Mouse (Mus musculus) frontal cortex, postnatal 10 days (tissue): ENCODE data around the gene Sec24b.

Experiments used
- DNase-seq, 2 experiments: peaks; one replicate each; pipeline ENCODE4 v3.0.0; 2022; ENCODE audit warnings: low spot score in 2 of 2, mixed read lengths in 1 of 2

The Sec24b gene

DNA sequence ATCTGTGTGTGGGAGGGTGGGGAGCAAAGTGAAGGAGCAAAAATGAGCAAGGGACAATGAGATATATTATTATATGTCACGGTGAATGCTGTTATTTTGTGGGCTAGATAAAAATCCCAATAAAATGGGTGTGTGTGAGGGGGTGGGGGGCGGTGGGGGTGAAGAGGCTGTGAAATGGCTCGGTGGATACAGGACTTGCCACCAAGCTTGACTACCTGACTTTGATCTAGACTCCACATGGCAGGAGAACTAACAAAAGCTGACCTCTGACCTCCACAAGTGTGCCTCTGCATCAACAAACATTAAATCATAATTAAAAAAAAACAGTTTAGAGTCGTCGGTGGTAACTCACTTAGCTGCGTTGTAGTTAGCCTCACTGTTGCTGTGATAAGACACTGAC, 81.8 kb downstream of the Sec24b start:
- no peak for DNase-seq

DNA sequence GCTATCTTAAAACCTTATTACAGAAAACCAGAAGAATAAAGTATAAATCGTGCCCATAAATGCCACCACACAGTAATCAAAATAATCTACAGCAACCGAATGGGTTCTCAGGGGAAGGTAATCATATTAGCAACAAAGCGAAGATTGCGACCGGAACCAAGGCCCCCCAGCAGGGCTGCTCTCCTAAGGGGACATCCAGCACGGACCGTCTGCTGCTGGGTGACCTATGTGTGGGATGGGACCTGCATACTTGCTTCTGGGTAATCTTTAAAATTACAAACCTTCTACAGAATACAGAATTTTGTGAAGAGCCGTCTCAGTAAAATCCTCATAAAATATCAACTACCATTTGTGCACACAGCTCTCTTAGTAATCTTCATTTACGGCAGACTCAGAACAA, 82.6 kb downstream of the Sec24b start:
- no peak for DNase-seq

DNA sequence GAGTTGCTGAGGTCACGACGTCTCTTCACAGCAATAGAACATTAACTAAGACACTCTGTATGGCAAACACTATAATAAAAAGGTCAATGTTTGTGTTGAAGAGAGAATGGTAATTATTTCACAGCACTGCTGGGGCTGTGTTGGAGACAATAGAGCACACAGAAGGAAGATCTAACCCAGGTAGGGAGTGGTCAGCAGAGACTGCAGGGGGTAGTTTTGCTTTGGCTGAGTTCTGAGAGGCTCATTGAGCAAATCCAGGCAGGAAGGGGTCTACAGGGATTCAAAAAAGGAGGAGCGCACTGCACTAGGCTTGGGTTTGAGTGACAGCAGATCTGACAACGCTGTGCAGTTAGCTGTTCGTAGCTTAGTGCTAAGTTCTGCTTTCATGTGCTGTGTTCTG, 85.0 kb downstream of the Sec24b start:
- DNase-seq, result no peak

DNA sequence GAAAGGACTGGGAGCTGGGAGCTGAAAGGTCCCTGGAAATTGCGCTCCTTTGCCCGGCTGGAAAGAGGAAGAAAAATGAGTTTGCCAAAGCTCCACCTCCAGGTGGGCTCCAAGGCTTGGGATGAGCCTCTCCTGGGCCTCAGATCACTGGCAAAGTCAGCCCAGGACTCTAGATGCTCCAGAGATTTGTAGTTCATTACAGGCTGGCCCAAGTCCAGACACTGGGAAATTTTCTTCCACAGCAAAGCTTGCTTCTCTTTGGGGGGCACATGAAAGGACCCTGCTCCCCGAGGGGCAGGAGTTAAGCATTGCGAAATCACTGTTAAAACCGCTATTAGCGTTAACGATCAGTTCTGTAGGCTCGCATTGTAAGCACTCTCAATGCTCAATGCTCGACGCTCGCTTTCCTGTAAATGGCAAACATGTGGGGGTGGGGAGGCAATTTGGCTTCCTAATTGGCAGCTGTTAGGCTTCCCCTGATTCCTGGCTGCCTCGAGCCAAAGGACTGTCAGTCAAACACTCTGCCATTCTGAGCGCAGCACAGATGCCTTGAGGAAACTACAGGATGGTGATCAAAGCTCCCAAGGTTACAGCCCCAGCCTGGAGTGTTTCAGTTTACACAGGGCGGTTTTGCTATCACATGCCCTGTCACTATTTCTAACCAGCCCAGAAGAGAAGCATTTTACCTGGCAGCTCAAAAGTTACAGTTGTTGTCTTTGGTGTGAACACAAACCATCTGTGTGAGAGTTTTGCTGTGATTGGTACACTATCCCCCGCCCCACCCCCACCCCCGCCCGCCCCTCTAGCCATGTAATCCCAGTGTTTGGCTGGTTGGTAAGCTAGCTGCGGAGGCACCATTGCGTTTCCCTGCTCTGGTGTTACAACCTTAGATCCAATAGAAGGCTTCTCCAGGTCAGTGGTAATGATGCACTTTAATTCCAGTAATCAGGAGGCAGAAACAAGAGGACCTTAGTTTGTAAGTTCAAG, 90.5 kb downstream of the Sec24b start:
- no peak for DNase-seq

DNA sequence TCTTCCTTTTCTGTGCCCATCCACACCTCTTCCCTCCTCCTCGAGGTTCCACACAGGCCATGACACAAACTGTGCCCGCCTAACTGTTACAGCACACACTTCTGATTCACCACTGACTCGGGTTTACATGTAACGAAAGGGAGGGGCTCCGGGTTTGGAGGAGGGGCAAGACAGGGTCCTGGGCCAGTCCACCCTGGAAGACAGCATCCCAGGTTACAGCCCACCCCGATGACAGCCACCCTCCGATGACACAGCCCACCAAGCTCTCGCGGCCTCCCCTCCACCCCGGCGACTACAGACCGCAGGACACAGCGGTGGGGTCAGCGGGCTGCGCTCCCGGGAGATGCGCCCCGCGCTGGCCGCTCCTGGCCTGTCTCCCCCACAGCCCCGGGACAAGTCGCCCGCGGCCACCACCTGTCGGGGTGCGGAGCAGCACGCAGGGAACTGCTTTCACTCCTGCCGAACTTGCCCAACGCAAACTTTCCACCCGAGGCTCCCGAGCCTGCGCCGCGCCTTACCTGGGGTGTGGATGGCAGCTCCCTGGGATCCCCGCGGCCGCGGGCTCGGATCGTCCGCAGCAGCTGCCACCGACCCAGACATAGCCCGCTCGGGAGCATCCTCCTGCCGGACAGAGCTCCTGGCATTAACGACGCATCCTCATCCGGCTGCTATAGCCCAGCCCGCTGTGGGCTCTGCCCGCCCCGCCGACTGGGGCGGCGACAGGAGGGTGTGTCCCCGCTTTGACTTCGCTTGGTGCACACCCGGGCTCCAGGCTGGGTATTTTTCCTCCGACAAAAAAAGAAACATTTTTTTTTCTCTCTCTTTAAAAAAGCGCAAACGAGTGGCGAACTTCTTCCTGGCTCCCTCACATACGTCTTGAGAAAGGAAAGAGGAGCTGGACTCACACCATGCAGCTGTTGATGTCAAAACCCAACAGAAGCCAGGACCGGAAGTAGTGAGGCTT, 91.6 kb downstream of the Sec24b start, which contains the start of gene Mcub:
TSS of gene Mcub (minus strand) at position 775 of the 964 bp plus-strand sequence.
- no peak for DNase-seq

DNA sequence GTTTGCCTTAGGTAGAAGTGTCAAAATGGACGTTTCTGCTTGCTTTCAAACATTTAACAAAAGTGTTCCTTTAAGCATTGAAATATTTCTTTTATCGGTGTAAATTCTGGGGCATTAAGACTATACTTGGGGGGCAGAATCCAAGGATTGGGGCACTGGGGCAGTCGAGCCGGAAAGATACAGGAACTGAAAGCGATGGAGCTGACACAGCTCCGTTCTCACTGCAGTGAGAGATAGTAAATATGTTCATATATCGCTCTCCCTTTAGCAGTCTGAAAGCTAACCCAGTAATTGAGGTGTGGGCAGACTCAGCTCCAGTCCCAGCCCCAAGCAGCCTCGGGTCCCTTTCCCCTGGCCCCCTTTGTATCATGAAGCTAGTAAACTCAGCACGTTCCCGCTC, 92.3 kb downstream of the Sec24b start:
- DNase-seq, result no peak

DNA sequence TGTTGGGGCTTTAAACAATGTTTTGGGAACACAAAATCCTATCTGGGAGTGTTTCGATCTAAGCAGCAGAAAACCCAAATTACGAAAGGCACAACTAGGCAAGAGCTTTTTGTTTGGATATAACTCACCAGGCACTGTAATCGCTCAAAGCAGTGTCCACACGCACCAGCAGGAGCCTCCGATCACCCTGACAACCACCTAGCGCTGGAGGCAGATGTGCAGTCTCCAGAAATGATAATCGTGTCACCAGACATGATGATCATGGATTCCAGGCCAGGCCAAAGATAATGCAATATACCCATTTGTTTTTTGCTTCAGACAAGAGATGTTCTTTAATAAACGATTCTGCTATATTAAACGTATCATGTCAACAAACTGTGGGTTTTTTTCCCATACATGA, 93.5 kb downstream of the Sec24b start:
- DNase-seq, result no peak

DNA sequence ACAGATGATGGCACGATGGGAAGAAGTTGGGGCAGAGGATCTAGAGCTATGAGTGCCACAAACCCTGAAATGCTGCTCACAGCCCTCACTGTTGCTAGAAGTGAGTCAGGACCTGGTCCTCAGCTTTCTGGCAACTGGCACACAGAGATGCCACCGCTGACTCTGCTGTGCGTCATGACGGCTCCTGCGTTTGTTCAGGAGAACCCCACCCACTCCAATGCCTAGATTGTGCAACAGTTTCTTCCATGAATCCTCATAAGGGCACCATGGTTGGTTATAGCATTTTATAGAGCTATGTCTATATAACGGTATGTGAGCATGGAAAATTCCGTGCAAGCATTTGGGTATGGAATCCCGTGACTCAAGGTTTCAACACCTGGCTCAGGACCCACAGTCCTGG, 96.7 kb downstream of the Sec24b start:
- no peak for DNase-seq

DNA sequence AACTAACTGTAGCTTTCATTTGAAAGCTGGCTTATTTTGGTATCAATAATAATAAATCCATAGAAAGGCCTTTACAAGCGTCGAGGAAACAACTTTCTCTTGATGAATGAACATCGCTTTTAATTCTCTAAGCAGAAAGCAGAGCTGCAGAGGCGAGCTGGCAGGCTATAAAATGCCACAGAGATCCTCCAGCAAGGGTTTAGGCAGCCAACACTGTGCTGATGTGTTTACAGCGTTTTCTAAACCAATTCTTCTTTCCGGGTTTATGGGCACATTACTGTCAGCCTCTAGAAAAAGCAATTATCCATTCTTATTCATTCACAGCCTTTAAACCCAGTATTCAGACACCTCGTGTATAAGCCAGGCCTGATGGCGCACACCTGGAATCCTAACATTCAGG, 98.8 kb downstream of the Sec24b start:
- no peak for DNase-seq

DNA sequence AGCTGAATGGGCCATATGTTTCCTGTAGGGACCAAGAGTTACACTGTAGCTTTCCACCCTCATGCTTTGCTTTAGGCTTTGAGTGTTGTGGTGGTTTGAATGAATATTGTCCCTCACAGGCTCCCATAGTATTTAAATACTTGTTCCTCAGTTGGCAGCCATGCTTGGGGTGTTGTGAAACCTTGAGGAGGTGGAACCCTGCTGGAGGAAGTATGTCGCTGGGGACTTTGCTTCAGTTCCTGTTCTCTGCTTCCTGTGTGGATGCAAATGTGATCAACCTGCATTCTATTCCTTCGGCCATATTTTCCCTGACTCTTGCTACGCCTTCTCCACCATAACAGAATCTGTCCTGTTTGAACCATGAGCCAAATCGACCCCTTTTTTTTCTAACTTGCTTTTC, 108.1 kb downstream of the Sec24b start:
- DNase-seq, result no peak

DNA sequence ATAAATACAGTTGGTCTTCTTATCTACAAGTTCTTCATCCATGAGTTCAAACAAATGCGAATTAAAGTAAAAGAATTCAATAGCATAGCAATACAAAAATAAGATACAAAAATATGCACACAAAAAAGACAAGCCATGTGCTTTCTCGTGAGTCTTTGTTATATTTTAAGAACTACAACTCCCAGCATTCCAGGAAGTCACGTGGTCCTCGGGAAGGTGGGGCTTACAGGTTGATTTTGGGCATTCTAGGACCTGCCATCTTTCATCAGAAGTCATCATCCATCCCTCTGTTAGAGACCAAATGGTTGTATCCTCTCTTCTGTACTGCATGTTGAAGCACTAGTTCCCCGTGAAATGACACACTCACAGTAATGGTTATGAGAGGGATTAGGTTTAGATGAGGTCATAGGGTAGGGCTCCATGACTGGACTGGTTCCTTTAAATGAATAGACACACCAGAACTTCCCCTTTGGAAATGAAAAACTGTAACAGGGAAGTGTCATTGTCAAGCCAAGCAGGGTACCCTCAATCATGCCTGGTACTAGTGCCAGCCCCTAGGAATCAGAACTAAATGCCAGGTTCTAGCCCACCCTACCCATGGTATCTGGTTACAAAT, 112.1 kb downstream of the Sec24b start:
- DNase-seq, result no peak

DNA sequence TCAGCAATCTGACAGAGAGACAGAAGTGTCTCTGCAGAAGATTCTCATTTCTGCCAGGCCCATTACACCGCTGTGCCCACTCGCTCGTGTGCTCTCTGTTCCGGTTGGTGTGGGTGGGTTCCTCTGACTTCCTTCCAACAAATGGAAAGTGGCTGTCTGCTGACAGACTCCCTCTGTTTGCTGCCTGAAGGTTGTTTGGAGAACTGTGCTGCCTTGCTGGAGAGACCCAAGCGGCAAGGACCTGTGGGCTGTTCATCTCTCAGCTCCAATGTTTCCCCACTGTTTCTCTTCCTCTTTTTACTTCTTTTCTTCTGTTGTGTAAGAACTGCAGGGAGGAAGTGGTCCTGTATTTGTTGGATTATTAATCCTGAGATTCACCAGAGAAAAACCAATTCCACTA, 113.0 kb downstream of the Sec24b start:
- no peak for DNase-seq

DNA sequence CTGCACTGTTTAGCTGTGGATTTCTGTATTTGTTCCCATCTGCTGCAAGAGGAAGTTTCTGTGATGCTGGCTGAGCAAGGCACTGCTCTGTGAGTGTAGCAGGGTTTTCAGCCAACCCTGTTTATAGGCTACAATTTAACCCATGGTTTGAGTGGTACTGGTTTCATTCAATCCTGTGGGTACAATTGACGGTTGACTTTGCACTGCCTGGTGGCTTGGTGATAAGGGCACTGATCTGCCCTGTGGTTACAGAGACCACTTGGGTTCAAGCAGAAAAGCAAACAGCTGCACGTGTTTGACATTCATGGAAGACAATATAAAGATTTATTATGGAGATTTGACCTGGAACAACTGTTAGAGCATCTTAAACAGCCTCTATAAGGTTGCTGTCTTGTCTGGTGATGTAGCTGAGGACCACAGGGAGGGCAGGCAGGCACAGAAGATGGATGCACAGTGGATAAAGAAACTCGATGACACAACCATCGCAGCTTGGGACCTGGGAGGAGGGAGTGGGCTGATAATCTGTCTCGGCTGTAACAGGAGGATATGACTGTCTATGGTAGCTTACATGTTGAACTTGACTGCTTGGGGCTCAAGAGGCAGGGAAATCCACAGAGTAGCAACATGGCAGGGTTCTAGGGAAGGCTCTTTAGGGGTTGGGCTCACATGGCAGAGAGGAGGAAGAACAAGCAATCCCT, 115.0 kb downstream of the Sec24b start:
- DNase-seq, result no peak

DNA sequence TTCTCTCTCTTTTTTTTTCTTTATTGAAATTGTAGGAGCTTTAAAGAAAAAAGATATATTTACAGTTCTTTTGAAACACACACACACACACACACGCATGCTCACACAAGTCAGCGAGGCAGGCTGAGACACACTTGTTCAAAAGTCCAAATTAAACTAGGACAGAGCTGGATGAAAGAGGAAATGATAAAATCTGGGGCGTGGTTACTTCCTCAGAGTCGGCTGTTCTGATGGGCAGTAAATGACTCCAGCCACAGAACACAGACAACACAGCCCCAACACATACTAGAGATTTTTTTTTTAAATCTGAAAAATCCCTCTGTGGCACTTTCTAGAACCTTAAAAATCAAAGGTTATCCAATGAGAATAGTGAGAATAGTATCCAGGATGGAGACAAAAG, 117.5 kb downstream of the Sec24b start:
- DNase-seq, result no peak

DNA sequence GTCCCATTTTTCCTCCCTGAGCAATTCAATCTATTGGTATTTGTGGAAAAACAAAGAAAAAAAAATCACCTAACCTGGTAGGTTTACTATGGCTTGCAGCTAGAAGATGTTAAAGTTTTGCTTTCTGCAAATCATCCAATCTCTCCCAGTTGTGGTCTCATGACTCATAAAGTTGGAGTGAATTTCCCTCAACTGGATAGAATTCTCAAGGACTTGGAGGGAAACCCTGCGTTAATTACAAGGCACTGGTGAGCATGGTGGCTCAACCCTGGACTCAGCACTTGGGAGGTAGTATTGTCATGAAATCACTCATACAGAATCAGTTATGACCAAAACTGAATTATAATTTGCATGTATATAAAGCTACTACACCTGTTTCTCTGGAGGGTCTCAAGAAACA, 120.1 kb downstream of the Sec24b start:
- DNase-seq, result no peak

DNA sequence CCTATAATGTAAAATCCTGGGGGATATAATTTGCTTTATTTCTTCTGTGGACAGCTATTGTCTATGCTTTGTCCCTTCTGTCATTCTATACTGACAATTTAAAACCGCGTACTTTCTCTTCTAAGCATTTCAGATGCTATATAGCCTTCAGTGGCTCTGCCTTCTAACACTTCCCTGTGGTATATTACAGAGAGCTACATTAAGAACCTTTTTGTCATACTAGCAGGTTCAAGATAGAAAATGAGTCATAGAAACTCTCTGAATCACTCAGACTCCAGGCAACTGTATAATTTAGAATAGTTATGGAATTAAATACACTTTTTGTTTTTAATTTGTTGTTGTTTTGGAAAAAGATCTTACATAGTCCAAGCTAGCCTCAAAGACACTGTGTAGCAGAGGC, 120.6 kb downstream of the Sec24b start:
- DNase-seq, result no peak

DNA sequence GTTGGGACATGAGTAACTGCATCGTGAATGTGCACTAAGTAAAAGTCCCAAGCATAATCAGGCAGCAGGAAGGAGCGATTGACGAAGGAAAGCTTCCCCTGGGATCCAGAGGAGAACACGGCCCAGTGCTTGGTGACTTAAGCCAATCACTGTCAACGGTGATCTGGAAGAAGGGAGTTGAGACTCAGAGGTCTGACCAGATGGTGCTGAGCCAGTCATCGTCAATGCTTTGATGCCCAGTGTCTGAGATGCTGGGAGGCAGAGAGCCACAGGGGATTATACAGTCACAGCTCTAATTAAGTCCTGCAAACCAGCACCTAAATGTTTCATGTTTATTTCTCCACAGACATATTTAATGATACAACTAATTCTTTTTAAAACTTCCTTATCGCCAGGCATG, 122.3 kb downstream of the Sec24b start:
- DNase-seq, result no peak

DNA sequence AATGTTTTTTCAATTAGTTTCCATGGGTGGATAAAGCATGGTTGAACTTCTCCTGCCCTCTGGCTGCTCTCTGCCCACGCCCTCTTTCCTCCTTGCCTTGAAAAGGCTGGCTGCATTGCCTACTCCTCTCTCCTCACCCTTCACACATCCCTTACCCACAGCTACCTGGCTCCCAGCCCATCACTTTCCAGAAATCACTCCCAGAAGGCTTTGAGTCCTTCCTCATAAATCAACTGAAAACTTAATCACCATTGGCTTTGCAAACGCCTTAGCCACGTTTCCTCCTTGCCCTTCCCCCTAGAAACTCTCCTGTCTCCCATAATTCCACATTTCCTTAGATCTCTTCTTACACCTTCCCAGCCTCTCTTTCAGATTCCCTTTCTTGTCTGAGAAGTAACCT, 123.5 kb downstream of the Sec24b start:
- no peak for DNase-seq

DNA sequence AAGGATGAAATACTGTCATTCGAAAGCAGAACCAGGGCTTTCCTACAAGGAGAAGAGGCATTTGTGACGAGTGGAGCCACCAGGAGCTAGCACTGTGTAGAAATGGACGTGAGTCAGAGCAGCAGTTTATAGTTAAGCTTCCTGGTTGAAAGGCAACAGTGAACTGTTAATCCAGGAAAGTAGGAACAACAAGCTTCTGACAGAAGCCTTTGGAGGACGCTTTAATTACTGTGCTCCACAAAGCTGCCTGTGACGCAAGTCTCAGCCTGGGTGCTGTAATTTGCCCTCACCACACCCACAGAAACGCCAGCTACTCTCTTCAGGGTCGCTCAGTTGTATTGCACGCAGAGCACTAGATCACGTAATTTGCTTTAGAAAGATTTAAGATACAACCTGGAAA, 124.8 kb downstream of the Sec24b start:
- DNase-seq, result no peak
